Mouse (Mus musculus) bone marrow, adult 2 months (tissue): ENCODE results near the gene Hist1h2bf.
"Not testable (repeated sequence)": the region's sequence is repeated elsewhere in the genome, so short reads cannot be mapped to it uniquely, and the experiment has no call there.

Experiments
- CTCF ChIP-seq: fragments of 200-500 bp; IDR thresholded peaks from 2 replicates; pipeline ENCODE4 v1.5.1; 2011; ENCODE audit warnings: low read length, control low read depth; ENCODE audit not compliant: control insufficient read depth, insufficient read depth
- POLR2A ChIP-seq: fragments of 200-500 bp; IDR thresholded peaks from 2 replicates; pipeline ENCODE4 v1.6.1; 2011; ENCODE audit warnings: low read depth, mild to moderate bottlenecking, control low read depth, low read length, borderline replicate concordance; ENCODE audit not compliant: control insufficient read depth

DNA sequence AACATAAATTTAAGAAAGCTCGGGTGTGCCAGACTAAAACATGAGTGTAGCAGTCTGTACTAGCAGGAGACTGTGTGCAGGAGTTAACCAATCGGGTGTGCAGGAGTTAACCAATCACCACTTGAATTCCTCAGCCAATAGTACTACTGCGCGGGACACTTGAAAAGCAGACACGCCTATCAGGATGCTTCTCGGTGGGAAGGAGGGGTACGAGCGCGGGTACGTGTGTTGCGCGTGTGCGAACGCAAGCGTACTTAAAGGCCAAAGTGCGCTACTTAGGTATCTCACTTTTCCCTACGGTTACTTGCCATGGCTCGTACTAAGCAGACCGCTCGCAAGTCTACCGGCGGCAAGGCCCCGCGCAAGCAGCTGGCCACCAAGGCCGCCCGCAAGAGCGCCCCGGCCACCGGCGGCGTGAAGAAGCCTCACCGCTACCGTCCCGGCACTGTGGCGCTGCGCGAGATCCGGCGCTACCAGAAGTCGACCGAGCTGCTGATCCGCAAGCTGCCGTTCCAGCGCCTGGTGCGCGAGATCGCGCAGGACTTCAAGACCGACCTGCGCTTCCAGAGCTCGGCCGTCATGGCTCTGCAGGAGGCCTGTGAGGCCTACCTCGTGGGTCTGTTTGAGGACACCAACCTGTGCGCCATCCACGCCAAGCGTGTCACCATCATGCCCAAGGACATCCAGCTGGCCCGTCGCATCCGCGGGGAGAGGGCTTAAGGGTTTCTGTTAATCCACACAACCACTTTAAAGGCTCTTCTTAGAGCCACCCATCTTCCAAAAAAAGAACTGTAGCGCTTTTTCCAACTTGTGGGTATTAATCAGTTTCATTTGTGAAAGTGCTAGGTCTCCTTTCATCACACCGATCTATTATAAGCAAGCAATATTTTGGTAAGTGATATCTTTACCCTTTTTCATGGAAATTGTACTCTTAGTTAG is 38.6 kb downstream of the Hist1h2bf start, which contains the start of gene Hist1h3g:
- TF ChIP-seq CTCF = not testable (repeated sequence)
- peak; percentile 98 for TF ChIP-seq POLR2A
